Mouse (Mus musculus): Measurements from ENCODE around the gene Ksr2. TPM values are rescaled to one million over a fixed set of nuclear protein-coding genes. Genes with fewer than 3 reads are reported as not detected.
"Not testable (repeated sequence)": the region's sequence is repeated elsewhere in the genome, so short reads cannot be mapped to it uniquely, and the experiment has no call there.

The Ksr2 gene
- polyA plus RNA-seq, 1 experiment from 2014 or later = 0.34 TPM

GRCm38 (mm10) chr5:117414611-117415010 lies 811 bp downstream of the Ksr2 start:
- Histone ChIP-seq H3K9me3 (no peaks in the 10 kb centered on the region), H3K9ac (no peak overlapping the region), H3K36me3 (no peaks in the 10 kb centered on the region), H3K27me3 (peaks cover 53% of the 10 kb centered on the region), H3K27ac (no peak overlapping the region), H3K4me2 (peak overlapping the region; percentile 84), H3K4me1 (peaks cover 8% of the 10 kb centered on the region), H3K4me3 (peak overlapping the region; percentile 57)
- 2% methylated on average over 10 of the region's 10 CpGs for WGBS
- ATAC-seq (ENCODE audit: borderline replicate concordance, extremely low read depth, low FRiP score, low TSS enrichment) = no peak

DNA sequence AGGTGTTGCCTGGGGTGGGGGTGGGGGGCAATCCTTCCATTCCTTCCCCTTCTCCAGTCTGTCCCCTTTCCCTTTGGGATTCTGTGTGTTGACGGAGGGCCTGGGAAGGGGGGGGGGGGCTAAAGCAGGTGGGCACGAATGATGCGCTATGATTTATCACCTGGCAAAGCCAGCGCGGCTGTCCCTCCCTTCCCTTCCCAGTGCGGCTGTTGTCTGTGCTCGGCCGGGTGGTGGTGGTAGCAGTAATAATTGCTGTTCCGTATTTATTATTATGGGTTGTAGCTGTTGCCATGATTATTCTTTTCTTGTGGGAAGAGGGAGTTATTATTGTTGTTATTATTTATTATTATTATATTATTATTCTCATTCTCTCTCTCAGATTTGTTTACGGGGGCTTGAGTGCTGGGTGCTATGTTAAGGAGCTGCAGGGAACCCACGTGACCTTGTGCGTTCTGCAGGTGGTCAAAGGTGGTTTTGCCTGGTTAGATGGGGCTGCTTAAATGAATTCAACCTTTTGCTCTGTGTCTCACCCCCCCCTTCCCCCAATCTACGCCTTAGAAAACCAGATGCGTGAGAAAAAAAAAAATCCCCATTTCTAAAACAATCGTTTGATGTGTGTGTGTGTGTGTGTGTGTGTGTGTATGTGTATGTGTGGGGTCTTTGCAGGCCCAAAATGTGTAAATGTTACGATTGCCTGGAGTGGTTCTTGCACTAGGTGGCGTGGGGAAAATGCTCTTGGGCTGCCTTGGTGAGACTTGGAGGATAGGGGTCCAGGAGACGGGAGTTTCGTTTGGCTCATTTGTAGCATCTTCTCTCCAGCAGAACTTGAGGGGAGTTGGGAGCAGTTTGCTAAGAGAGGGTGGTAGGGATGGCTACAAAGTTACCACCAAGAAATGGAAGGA lies 1.5 kb downstream of the Ksr2 start:
- H3K4me1 ChIP-seq = peaks cover 8% of the 10 kb centered on the region
- H3K36me3 ChIP-seq = no peaks in the 10 kb centered on the region
- WGBS = 26% methylated on average over 18 of the region's 19 CpGs
- H3K4me3 ChIP-seq = no peak overlapping the region
- no peak overlapping the region for H3K9ac ChIP-seq
- H3K9me3 ChIP-seq = no peaks in the 10 kb centered on the region
- no peak for ATAC-seq (ENCODE audit: borderline replicate concordance, extremely low read depth, low FRiP score, low TSS enrichment)
- no peak overlapping the region for H3K27ac ChIP-seq
- peaks cover 53% of the 10 kb centered on the region for H3K27me3 ChIP-seq
- peak overlapping the region; percentile 84; the same call in 1 of the 2 replicates for H3K4me2 ChIP-seq

GRCm38 (mm10) chr5:117417442-117417841 lies 3.6 kb downstream of the Ksr2 start:
- no peak overlapping the region for H3K27ac ChIP-seq
- H3K36me3 ChIP-seq = no peaks in the 10 kb centered on the region
- H3K9ac ChIP-seq = no peak overlapping the region
- H3K27me3 ChIP-seq = peaks cover 45% of the 10 kb centered on the region
- H3K4me3 ChIP-seq = no peak overlapping the region
- H3K4me2 ChIP-seq = no peak overlapping the region
- WGBS = 75% methylated on average over 2 of the region's 2 CpGs
- H3K9me3 ChIP-seq = no peaks in the 10 kb centered on the region
- ATAC-seq (ENCODE audit: borderline replicate concordance, extremely low read depth, low FRiP score, low TSS enrichment) = no peak
- peaks cover 8% of the 10 kb centered on the region for H3K4me1 ChIP-seq

- not testable (repeated sequence) for H3K4me1 ChIP-seq; H3K36me3 ChIP-seq; ATAC-seq (ENCODE audit: borderline replicate concordance, extremely low read depth, low FRiP score, low TSS enrichment); H3K4me3 ChIP-seq; H3K9ac ChIP-seq; H3K9me3 ChIP-seq; H3K27me3 ChIP-seq; H3K4me2 ChIP-seq; H3K27ac ChIP-seq
- 90% methylated on average over 7 of the region's 7 CpGs for WGBS
These were observed 19.7 kb downstream of the Ksr2 start for GRCm38 (mm10) chr5:117433501-117433900.

DNA sequence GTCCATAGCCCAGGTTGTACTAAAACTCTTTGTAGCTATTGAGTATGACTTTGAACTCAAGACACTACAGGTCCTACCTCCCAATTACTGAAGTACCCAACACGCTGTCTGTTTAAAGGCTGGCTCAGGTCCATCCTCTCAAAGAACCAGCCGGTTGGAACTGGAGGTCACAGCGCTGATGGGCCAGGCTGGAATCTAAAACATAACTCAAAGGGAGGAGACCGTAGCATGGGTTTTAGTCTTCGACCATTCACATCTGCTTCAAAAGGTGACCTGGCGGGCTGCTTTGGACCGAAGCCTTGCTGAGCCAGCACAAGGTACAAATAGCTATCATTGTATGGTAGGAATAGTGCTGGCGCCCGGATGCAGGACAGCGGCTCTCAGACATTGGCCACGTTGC lies 26.5 kb downstream of the Ksr2 start:
- no peak for ATAC-seq (ENCODE audit: borderline replicate concordance, extremely low read depth, low FRiP score, low TSS enrichment)

GRCm38 (mm10) chr5:117441242-117441842 lies 27.5 kb downstream of the Ksr2 start:
- ATAC-seq (ENCODE audit: borderline replicate concordance, extremely low read depth, low FRiP score, low TSS enrichment) = no peak
- WGBS = 54% methylated on average over 18 of the region's 18 CpGs

More for the DNA sequence above, 26.5 kb downstream of the Ksr2 start:
- Histone ChIP-seq H3K27me3 (no peaks in the 10 kb centered on the region), H3K4me1 (no peaks in the 10 kb centered on the region), H3K27ac (no peak overlapping the region), H3K9ac (no peak overlapping the region), H3K36me3 (no peaks in the 10 kb centered on the region), H3K9me3 (no peaks in the 10 kb centered on the region), H3K4me2 (no peak overlapping the region), H3K4me3 (no peak overlapping the region)
- 86% methylated on average over 11 of the region's 11 CpGs for WGBS

DNA sequence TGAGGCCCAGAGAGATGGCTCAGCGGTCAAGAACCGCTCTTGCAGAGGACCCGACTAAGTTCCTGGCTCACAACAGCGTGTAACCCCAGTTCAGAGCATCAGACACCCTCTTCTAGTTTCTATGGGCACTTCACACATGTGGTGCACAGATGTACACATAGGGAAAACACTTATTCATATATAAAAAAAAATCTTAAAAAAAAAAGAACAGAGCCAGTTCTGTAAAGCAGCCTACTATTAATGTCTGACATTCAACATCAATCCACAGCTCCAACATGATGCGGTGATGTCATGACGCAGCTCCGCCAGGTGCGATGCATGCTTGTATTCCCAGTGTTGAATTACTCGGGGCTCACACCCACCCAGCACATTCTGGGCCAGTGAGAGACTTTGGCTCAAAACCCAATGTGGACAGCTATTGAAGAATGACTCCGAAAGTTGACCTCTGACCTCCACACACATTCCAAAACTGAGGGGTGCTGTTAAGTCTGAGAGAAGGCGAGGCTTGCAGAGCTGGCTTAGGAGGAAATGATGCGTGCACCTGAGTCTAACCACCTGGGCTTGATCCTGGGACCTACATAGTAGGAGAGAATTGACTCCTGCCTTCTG lies 28.5 kb downstream of the Ksr2 start:
- H3K4me1 ChIP-seq = no peaks in the 10 kb centered on the region
- no peak for ATAC-seq (ENCODE audit: borderline replicate concordance, extremely low read depth, low FRiP score, low TSS enrichment)

More at GRCm38 (mm10) chr5:117441242-117441842, 27.5 kb downstream of the Ksr2 start:
- H3K36me3 ChIP-seq = no peaks in the 10 kb centered on the region
- H3K27me3 ChIP-seq = no peaks in the 10 kb centered on the region
- no peak overlapping the region for H3K27ac ChIP-seq
- no peaks in the 10 kb centered on the region for H3K9me3 ChIP-seq
- no peak overlapping the region for H3K9ac ChIP-seq
- no peak overlapping the region for H3K4me3 ChIP-seq
- H3K4me1 ChIP-seq = no peaks in the 10 kb centered on the region
- no peak overlapping the region for H3K4me2 ChIP-seq

DNA sequence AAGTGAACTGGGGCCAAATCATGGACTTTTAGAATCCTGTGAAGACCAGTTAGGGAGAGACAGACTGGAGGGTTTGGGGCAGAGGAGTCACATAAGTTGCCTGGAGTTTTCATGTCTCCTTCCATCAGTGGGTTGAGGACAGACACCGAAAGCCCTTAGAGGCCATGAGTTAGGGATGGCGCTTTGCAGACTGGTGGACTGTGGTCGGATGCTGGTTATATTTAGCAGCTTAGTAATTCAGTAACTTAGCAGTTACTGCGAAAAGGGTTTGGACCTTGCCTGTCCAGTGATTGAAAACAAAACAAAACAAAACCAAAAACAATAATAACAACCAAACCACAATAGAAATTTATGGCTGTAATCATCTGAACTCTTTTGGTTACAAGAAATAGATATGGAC lies 29.3 kb downstream of the Ksr2 start:
- Histone ChIP-seq H3K27ac (no peak overlapping the region), H3K9me3 (no peaks in the 10 kb centered on the region), H3K36me3 (no peaks in the 10 kb centered on the region), H3K9ac (no peak overlapping the region), H3K4me2 (no peak overlapping the region), H3K27me3 (no peaks in the 10 kb centered on the region), H3K4me3 (no peak overlapping the region), H3K4me1 (no peaks in the 10 kb centered on the region)
- 93% methylated on average over 4 of the region's 4 CpGs for WGBS
- no peak for ATAC-seq (ENCODE audit: borderline replicate concordance, extremely low read depth, low FRiP score, low TSS enrichment)

More for the DNA sequence above, 28.5 kb downstream of the Ksr2 start:
- no peaks in the 10 kb centered on the region for H3K36me3 ChIP-seq
- H3K4me2 ChIP-seq = no peak overlapping the region
- H3K9me3 ChIP-seq = no peaks in the 10 kb centered on the region
- no peak overlapping the region for H3K9ac ChIP-seq
- H3K27me3 ChIP-seq = no peaks in the 10 kb centered on the region
- 77% methylated on average over 12 of the region's 12 CpGs for WGBS
- H3K4me3 ChIP-seq = no peak overlapping the region
- no peak overlapping the region for H3K27ac ChIP-seq

DNA sequence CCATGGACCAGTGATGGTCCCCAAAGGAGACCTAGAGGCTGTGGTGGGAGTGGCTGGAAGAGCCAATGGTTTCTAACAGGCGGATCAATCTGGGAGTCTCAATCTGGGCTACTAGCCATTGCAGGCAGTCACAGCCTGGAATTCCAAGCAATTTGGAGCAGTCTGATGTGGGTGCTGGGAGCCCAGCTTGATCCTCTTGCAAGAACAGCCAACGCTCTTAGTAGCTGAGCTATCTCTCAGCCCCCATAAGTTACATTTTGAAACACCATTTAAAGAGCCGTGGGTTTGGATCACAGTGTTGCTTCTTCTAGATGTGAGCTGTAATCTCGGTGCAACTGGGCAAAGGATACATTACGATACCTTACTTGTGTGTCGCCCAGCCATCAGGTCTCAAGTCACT lies 30.1 kb downstream of the Ksr2 start:
- H3K27ac ChIP-seq = no peak overlapping the region
- H3K36me3 ChIP-seq = no peaks in the 10 kb centered on the region
- H3K4me3 ChIP-seq = no peak overlapping the region
- no peak overlapping the region for H3K9ac ChIP-seq
- no peaks in the 10 kb centered on the region for H3K9me3 ChIP-seq
- no peak overlapping the region for H3K4me2 ChIP-seq
- no peaks in the 10 kb centered on the region for H3K4me1 ChIP-seq
- 84% methylated on average over 6 of the region's 6 CpGs for WGBS
- no peak for ATAC-seq (ENCODE audit: borderline replicate concordance, extremely low read depth, low FRiP score, low TSS enrichment)
- H3K27me3 ChIP-seq = no peaks in the 10 kb centered on the region

DNA sequence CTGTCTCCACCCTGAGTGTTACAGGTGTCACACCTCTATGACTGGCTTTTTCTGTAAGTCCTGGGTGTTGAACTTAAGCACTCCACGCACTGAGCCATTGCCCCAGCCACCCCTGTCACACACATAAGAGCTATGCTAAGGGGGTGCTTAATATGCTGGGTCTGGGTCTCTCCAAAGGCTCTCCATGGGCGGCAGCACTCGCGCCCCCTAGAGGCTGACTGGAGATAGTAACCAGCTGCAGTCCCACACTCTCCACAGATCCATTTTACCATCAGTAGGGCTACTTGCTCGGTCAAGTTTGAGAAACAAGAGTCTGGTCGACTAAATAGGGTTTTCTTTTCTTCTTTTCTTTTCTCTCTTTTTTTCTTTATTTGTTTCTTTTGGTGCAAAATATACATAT lies 33.9 kb downstream of the Ksr2 start:
- no peaks in the 10 kb centered on the region for H3K9me3 ChIP-seq
- H3K9ac ChIP-seq = no peak overlapping the region
- WGBS = 36% methylated on average over 6 of the region's 6 CpGs
- no peak overlapping the region for H3K27ac ChIP-seq
- H3K36me3 ChIP-seq = no peaks in the 10 kb centered on the region
- H3K4me1 ChIP-seq = no peaks in the 10 kb centered on the region
- no peak overlapping the region for H3K4me2 ChIP-seq
- H3K4me3 ChIP-seq = no peak overlapping the region
- ATAC-seq (ENCODE audit: borderline replicate concordance, extremely low read depth, low FRiP score, low TSS enrichment) = no peak
- no peaks in the 10 kb centered on the region for H3K27me3 ChIP-seq

GRCm38 (mm10) chr5:117452013-117452412 lies 38.2 kb downstream of the Ksr2 start:
- Histone ChIP-seq H3K9me3 (no peaks in the 10 kb centered on the region), H3K4me1 (no peaks in the 10 kb centered on the region), H3K27ac (no peak overlapping the region), H3K27me3 (no peaks in the 10 kb centered on the region), H3K4me2 (no peak overlapping the region), H3K9ac (no peak overlapping the region), H3K4me3 (no peak overlapping the region), H3K36me3 (no peaks in the 10 kb centered on the region)
- no peak for ATAC-seq (ENCODE audit: borderline replicate concordance, extremely low read depth, low FRiP score, low TSS enrichment)
- 89% methylated on average over 2 of the region's 2 CpGs for WGBS

DNA sequence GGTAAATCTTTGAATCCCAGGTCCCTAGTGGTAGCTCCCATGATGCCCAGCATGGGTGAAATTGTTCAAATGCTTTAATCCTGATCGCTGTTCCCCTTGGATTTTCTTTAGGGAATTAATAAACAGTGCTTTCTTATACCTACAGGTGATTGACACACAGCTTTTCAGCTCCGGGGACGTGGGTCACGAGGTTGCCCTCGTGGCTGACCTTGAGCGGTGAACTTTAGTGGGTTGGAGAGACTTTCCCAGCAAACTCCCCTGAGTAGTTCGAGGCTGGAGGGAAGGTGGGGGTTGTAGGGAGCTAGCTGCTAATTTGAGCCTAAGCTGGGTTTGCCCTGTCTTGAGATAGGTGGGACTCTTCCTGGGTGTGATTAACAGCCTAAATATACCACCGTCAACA lies 41.7 kb downstream of the Ksr2 start:
- Histone ChIP-seq H3K27ac (no peak overlapping the region), H3K4me3 (no peak overlapping the region), H3K9ac (no peak overlapping the region), H3K4me1 (no peaks in the 10 kb centered on the region), H3K27me3 (no peaks in the 10 kb centered on the region), H3K36me3 (no peaks in the 10 kb centered on the region), H3K4me2 (no peak overlapping the region), H3K9me3 (no peaks in the 10 kb centered on the region)
- ATAC-seq (ENCODE audit: borderline replicate concordance, extremely low read depth, low FRiP score, low TSS enrichment) = no peak
- 63% methylated on average over 8 of the region's 8 CpGs for WGBS
